In the genomic region with DNA sequence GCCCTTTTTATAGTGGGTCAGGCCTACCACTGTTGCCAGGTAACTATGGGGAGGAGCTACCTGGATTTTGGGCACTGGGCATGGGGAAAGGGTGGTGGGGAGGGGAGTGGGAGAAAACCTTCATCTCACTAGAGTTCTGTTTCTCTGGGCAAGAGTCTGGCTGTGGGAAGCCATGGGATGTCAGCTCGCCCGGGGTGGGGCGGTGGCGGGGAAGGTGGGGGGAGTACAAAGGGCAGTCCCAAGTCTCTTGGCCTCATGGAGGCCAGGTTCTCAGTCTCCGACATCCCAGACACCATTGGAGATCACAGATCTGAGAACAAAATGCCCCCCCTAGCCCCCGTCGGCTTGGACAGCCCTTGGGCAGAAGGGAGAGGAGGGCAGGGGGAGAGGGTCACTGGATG, we compare ENCODE assay signal across 11 mouse cellular contexts. TPM values are rescaled to one million over a fixed set of nuclear protein-coding genes. Genes with fewer than 3 reads are reported as not detected.
DNase-seq lines count a peak whose midpoint lies in the region; ATAC-seq lines count a peak whose summit lies in the region.
"Had no signal": no experiment of that assay in that cellular context is flagged by ENCODE, and none has a peak within 500 bp of the region (broad histone marks: within the 10 kb centered on the region; RNA-seq: fewer than 3 reads in every experiment).

No protein-coding gene starts in this region.

- peaks cover 7% of the 10 kb centered on the region; the same call in 1 of the 2 replicates for H3K36me3 ChIP-seq in heart, embryonic 10.5 days
- H3K36me3 ChIP-seq in hindbrain, embryonic 10.5 days: peaks cover 22% of the 10 kb centered on the region
- H3K36me3 ChIP-seq in liver, embryonic 15.5 days (replicated peaks): peaks cover 17% of the 10 kb centered on the region

- peaks cover 56% of the 10 kb centered on the region for H3K9me3 ChIP-seq in heart, embryonic 10.5 days
- H3K9me3 ChIP-seq in hindbrain, embryonic 10.5 days: peaks cover 72% of the 10 kb centered on the region
- H3K9me3 ChIP-seq in liver, embryonic 15.5 days (replicated peaks): peaks cover 44% of the 10 kb centered on the region

- no peak overlapping the region for H3K4me3 ChIP-seq in heart, embryonic 10.5 days
- H3K4me3 ChIP-seq in hindbrain, embryonic 10.5 days: no peak overlapping the region
- no peak overlapping the region for H3K4me3 ChIP-seq in liver, embryonic 15.5 days (replicated peaks)

- 92% methylated on average over 7 of the region's 7 CpGs for WGBS in heart, embryonic 10.5 days
- 93% methylated on average over 7 of the region's 7 CpGs for WGBS in hindbrain, embryonic 10.5 days
- 75% methylated on average over 7 of the region's 7 CpGs for WGBS in liver, embryonic 15.5 days (ENCODE audit: insufficient replicate concordance)

- no peaks in the 10 kb centered on the region for H3K27me3 ChIP-seq in heart, embryonic 10.5 days (ENCODE audit: insufficient read depth, poor library complexity, severe bottlenecking)
- H3K27me3 ChIP-seq in hindbrain, embryonic 10.5 days (ENCODE audit: insufficient read depth, poor library complexity, severe bottlenecking): no peaks in the 10 kb centered on the region
- no peaks in the 10 kb centered on the region for H3K27me3 ChIP-seq in liver, embryonic 15.5 days

- no peak overlapping the region for H3K27ac ChIP-seq in heart, embryonic 10.5 days
- H3K27ac ChIP-seq in hindbrain, embryonic 10.5 days: no peak overlapping the region
- no peak overlapping the region for H3K27ac ChIP-seq in liver, embryonic 15.5 days (replicated peaks)

- H3K4me1 ChIP-seq in heart, embryonic 10.5 days: no peaks in the 10 kb centered on the region
- H3K4me1 ChIP-seq in hindbrain, embryonic 10.5 days (replicated peaks): no peaks in the 10 kb centered on the region
- no peaks in the 10 kb centered on the region for H3K4me1 ChIP-seq in liver, embryonic 15.5 days (replicated peaks)

- H3K4me2 ChIP-seq in liver, embryonic 15.5 days: no peak overlapping the region

- DNase-seq in heart, embryonic 10.5 days (ENCODE audit: low spot score): peak; percentile 84
- no peak for DNase-seq in heart, adult 8-10 months (ENCODE audit: low spot score)
- peak; percentile 13 for DNase-seq in 3134 (ENCODE audit: extremely low read depth, insufficient read length, low spot score)
- peak; percentile 21 for DNase-seq in hindbrain, embryonic 10.5 days (ENCODE audit: low spot score)
- DNase-seq in spleen, adult 18-20 months: no peak
- DNase-seq in ovary, postnatal 36 days (ENCODE audit: low spot score): no peak
- no peak for DNase-seq in right cerebral cortex, adult 2 months (ENCODE audit: low spot score in 2 of 2)
- DNase-seq: thymus, postnatal 25 days had no signal

- no peak overlapping the region for H3K9ac ChIP-seq in liver, embryonic 15.5 days

- peak; percentile 10; the same call in 1 of the 2 replicates for ATAC-seq in liver, embryonic 15.5 days (ENCODE audit: insufficient read depth)
- ATAC-seq: CD4-positive, CD25-positive, alpha-beta regulatory T cell, adult 4 months had no signal

RNA-seq across cellular contexts. Expression of gene Zfp992, which starts 6.5 kb away (rescaled TPM):
- polyA plus RNA-seq in heart, embryonic 10.5 days (2016; fragmentation: Nextera tagmentation; extraction: Ambion mirVana): 4.7 and 5.3 TPM in 2 replicates
- total RNA-seq in heart, adult 8-10 months (2022): 1 to 10 TPM; 1.9 to 2.2 (median 2.0) TPM
- 2.5 and 4.0 TPM in 2 replicates for polyA plus RNA-seq in hindbrain, embryonic 10.5 days (2016; fragmentation: Nextera tagmentation; extraction: Ambion mirVana)
- polyA plus RNA-seq in liver, embryonic 15.5 days (2015; fragmentation: Nextera tagmentation; extraction: Ambion mirVana): 1.6 and 1.8 TPM in 2 replicates

RNA-seq across cellular contexts. Expression of gene Zfp981, which starts 46.5 kb away (rescaled TPM):
- 0.09 and 0.11 TPM in 2 replicates for polyA plus RNA-seq in heart, embryonic 10.5 days (2016; fragmentation: Nextera tagmentation; extraction: Ambion mirVana)
- 1 to 10 TPM in 1 of 4 experiments, under 1 TPM in 3; 0.41 to 1.1 (median 0.71) TPM for total RNA-seq in heart, adult 8-10 months (2022)
- polyA plus RNA-seq in hindbrain, embryonic 10.5 days (2016; fragmentation: Nextera tagmentation; extraction: Ambion mirVana): 0.14 TPM in 2 replicates
- polyA plus RNA-seq in liver, embryonic 15.5 days (2015; fragmentation: Nextera tagmentation; extraction: Ambion mirVana): 0.06 and 0.07 TPM in 2 replicates
- polyA plus RNA-seq: CD4-positive, CD25-positive, alpha-beta regulatory T cell, adult 4 months; gonadal fat pad, adult 2 months had no signal

Comparison
In these comparisons a context has a peak if more than half of its experiments do, and no peak if none do; other contexts are left out.
1. DNase-seq: peak in heart, embryonic 10.5 days (single experiment), 3134 (single experiment) and hindbrain, embryonic 10.5 days (single experiment); none in heart, adult 8-10 months (single experiment), spleen, adult 18-20 months (0 of 2), ovary, postnatal 36 days (single experiment) and right cerebral cortex, adult 2 months (0 of 2).